Mouse (Mus musculus) lung, postnatal 36 days (tissue): ENCODE results near the gene Afg1l.
A peak's percentile ranks its signal among the peaks of the same experiment; 100 is the strongest.

Source experiments
- DNase-seq: peaks from one replicate; pipeline ENCODE4 v3.0.0; 2022; ENCODE audit warnings: mixed read lengths

Gene Afg1l

DNA sequence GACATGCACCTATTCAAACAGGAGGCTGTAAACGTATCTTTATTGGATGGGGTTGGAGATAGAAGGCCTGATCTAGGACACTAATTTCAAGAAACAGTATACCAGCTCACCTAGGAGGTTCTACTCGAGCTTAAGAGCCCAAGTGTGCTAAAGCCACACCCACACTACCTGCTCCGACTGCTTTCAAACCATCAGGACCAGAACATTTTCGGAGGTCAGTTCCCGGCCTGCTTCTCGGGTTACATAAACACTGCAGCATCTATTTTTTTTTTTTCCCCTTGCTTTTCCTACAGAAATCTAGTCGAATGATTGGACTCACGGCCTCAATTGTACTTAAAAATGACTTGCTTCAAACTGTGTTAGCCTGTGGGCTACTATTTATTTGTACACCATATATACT lies 214.7 kb downstream of the Afg1l start:
- peak; percentile 52 for DNase-seq
